9 mouse cellular contexts compared by ENCODE assay signal in genomic region chr5:33011132-33012106, GRCm38 (mm10). TPM values are rescaled to one million over a fixed set of nuclear protein-coding genes. Genes with fewer than 3 reads are reported as not detected.
DNase-seq lines count a peak whose midpoint lies in the region; ATAC-seq lines count a peak whose summit lies in the region.
"Had no signal": no experiment of that assay in that cellular context is flagged by ENCODE, and none has a peak within 500 bp of the region (broad histone marks: within the 10 kb centered on the region; RNA-seq: fewer than 3 reads in every experiment).

No protein-coding gene starts in this region.

- ATAC-seq in limb, embryonic 12.5 days (ENCODE audit: insufficient number of reproducible peaks, insufficient read depth, low FRiP score, low TSS enrichment, low read depth), result no peak
- ATAC-seq in kidney, embryonic 14.5 days (ENCODE audit: low FRiP score, low TSS enrichment), result 0 out of 2 replicates have a peak, but pooled peaks have one; percentile 44

- H3K9me3 ChIP-seq in limb, embryonic 12.5 days, result no peaks in the 10 kb centered on the region
- no peaks in the 10 kb centered on the region for H3K9me3 ChIP-seq in limb, embryonic 10.5 days (replicated peaks)
- H3K9me3 ChIP-seq in embryonic facial prominence, embryonic 10.5 days, result no peaks in the 10 kb centered on the region
- H3K9me3 ChIP-seq in kidney, embryonic 14.5 days (ENCODE audit: control insufficient read depth, low read length), result no peaks in the 10 kb centered on the region

- no peak overlapping the region for H3K4me2 ChIP-seq in limb, embryonic 12.5 days
- no peak overlapping the region for H3K4me2 ChIP-seq in kidney, embryonic 14.5 days (replicated peaks; ENCODE audit: low read depth, low read length)

- no peaks in the 10 kb centered on the region for H3K36me3 ChIP-seq in limb, embryonic 12.5 days
- no peaks in the 10 kb centered on the region for H3K36me3 ChIP-seq in limb, embryonic 10.5 days
- no peaks in the 10 kb centered on the region for H3K36me3 ChIP-seq in embryonic facial prominence, embryonic 10.5 days (replicated peaks)
- H3K36me3 ChIP-seq in kidney, embryonic 14.5 days (ENCODE audit: control insufficient read depth, insufficient read depth, low read length), result no peaks in the 10 kb centered on the region

- peaks cover 16% of the 10 kb centered on the region for H3K4me1 ChIP-seq in limb, embryonic 12.5 days (replicated peaks)
- peaks cover 14% of the 10 kb centered on the region for H3K4me1 ChIP-seq in limb, embryonic 10.5 days
- peaks cover 29% of the 10 kb centered on the region for H3K4me1 ChIP-seq in embryonic facial prominence, embryonic 10.5 days
- peaks cover 5% of the 10 kb centered on the region; the same call in 1 of the 2 replicates for H3K4me1 ChIP-seq in kidney, embryonic 14.5 days (ENCODE audit: control insufficient read depth, insufficient read depth, low read length)

- H3K4me3 ChIP-seq in limb, embryonic 12.5 days (replicated peaks), result no peak overlapping the region
- H3K4me3 ChIP-seq in limb, embryonic 10.5 days, result no peak overlapping the region
- no peak overlapping the region for H3K4me3 ChIP-seq in embryonic facial prominence, embryonic 10.5 days
- no peak overlapping the region for H3K4me3 ChIP-seq in kidney, embryonic 14.5 days (ENCODE audit: low read length)

- intact Hi-C loops in heart, postnatal 36 days (cut with DNase I), result no loop called here

- DNase-seq in limb, embryonic 10.5 days (ENCODE audit: low spot score), result no peak
- DNase-seq in embryonic facial prominence, embryonic 10.5 days (ENCODE audit: low spot score), result no peak
- DNase-seq in retina, embryonic 14.5 days (ENCODE audit: low spot score), result peak; percentile 70
- DNase-seq in gastrocnemius, adult 8-10 months (ENCODE audit: low spot score in 2 of 2), result no peak
- no peak for DNase-seq in heart, postnatal 36 days
- DNase-seq in thymus, postnatal 14 days, result no peak
- DNase-seq: gastrocnemius, postnatal 10 days had no signal

- WGBS in limb, embryonic 12.5 days, result 43% methylated on average over 15 of the region's 15 CpGs
- 56% methylated on average over 15 of the region's 15 CpGs for WGBS in limb, embryonic 10.5 days
- 47% methylated on average over 15 of the region's 15 CpGs for WGBS in embryonic facial prominence, embryonic 10.5 days
- 52% methylated on average over 15 of the region's 15 CpGs for WGBS in kidney, embryonic 14.5 days

- H3K9ac ChIP-seq in limb, embryonic 12.5 days (replicated peaks), result 0 out of 2 replicates have a peak overlapping the region, but pooled peaks have one; percentile 18
- no peak overlapping the region for H3K9ac ChIP-seq in kidney, embryonic 14.5 days (ENCODE audit: low read depth, low read length)

- H3K27ac ChIP-seq in limb, embryonic 12.5 days, result 0 out of 2 replicates have a peak overlapping the region, but pooled peaks have one; percentile 17
- H3K27ac ChIP-seq in limb, embryonic 10.5 days, result no peak overlapping the region
- peak overlapping the region; percentile 61; the same call in 1 of the 2 replicates for H3K27ac ChIP-seq in embryonic facial prominence, embryonic 10.5 days (replicated peaks)
- H3K27ac ChIP-seq in kidney, embryonic 14.5 days (ENCODE audit: low read depth, low read length), result no peak overlapping the region; the same call in 1 of the 2 replicates

- H3K27me3 ChIP-seq in limb, embryonic 12.5 days, result 0 out of 2 replicates have a peak, but pooled peaks cover 4% of the 10 kb centered on the region
- H3K27me3 ChIP-seq in limb, embryonic 10.5 days (ENCODE audit: low read depth, poor library complexity, severe bottlenecking), result no peaks in the 10 kb centered on the region
- no peaks in the 10 kb centered on the region for H3K27me3 ChIP-seq in embryonic facial prominence, embryonic 10.5 days (replicated peaks; ENCODE audit: low read depth, poor library complexity, severe bottlenecking)
- H3K27me3 ChIP-seq in kidney, embryonic 14.5 days (ENCODE audit: control insufficient read depth, insufficient read depth, low read length), result no peaks in the 10 kb centered on the region

RNA-seq across cellular contexts. Expression of gene Ywhah, which starts 7.2 kb away (rescaled TPM):
- 346 and 349 TPM in 2 replicates for polyA plus RNA-seq in limb, embryonic 12.5 days (2016; fragmentation: Nextera tagmentation; extraction: Ambion mirVana)
- 387 and 397 TPM in 2 replicates for polyA plus RNA-seq in limb, embryonic 10.5 days (2016; fragmentation: Nextera tagmentation; extraction: Ambion mirVana)
- polyA plus RNA-seq in embryonic facial prominence, embryonic 10.5 days (2016; fragmentation: Nextera tagmentation; extraction: Ambion mirVana), result 421 and 423 TPM in 2 replicates
- polyA plus RNA-seq in kidney, embryonic 14.5 days (2014; fragmentation: Nextera tagmentation; extraction: Ambion mirVana), result 286 and 318 TPM in 2 replicates
- total RNA-seq in gastrocnemius, adult 8-10 months (2022), result 10 to 100 TPM; 41.2 to 58.3 (median 44.9) TPM
- total RNA-seq in heart, postnatal 36 days (2021), result 10 to 100 TPM; 83.7 to 93.5 TPM

Comparison
In these comparisons a context has a peak if more than half of its experiments do, and no peak if none do; other contexts are left out.
1. H3K27ac ChIP-seq: peak in limb, embryonic 12.5 days (single experiment) and embryonic facial prominence, embryonic 10.5 days (single experiment); none in limb, embryonic 10.5 days (single experiment) and kidney, embryonic 14.5 days (single experiment).